Mouse (Mus musculus): ENCODE results near the gene Prm3. TPM values are rescaled to one million over a fixed set of nuclear protein-coding genes. Genes with fewer than 3 reads are reported as not detected.

Prm3 gene
- polyA plus RNA-seq, 1 experiment from 2014 or later, result not detected

- Histone ChIP-seq H3K27me3 (0 out of 2 replicates have a peak, but pooled peaks cover 4% of the 10 kb centered on the region), H3K4me1 (peaks cover 2% of the 10 kb centered on the region; the same call in 1 of the 2 replicates), H3K36me3 (no peaks in the 10 kb centered on the region), H3K4me3 (no peak overlapping the region), H3K9me3 (no peaks in the 10 kb centered on the region), H3K4me2 (replicated peaks) (no peak overlapping the region), H3K9ac (no peak overlapping the region), H3K27ac (no peak overlapping the region)
- WGBS, result 54% methylated on average over 4 of the region's 4 CpGs
- ATAC-seq (ENCODE audit: insufficient number of reproducible peaks, insufficient read depth, low FRiP score, low TSS enrichment), result no peak
These were observed 1.8 kb downstream of the Prm3 start for GRCm38 (mm10) chr16:10788866-10789265.

GRCm38 (mm10) chr16:10788271-10788670, 2.4 kb downstream of the Prm3 start, which contains the start of gene Tnp2:
Tnp2 (minus strand) TSS chr16:10788660.
- Histone ChIP-seq H3K4me3 (no peak within 1 kb of the TSS), H3K27me3 (0 out of 2 replicates have a peak, but pooled peaks cover 4% of the 10 kb centered on the region), H3K27ac (no peak within 1 kb of the TSS), H3K36me3 (no peaks in the 10 kb centered on the region), H3K4me2 (replicated peaks) (no peak within 1 kb of the TSS), H3K9me3 (no peaks in the 10 kb centered on the region), H3K9ac (no peak within 1 kb of the TSS), H3K4me1 (peaks cover 6% of the 10 kb centered on the region)
- 46% methylated on average over 16 of the region's 16 CpGs for WGBS
- ATAC-seq (ENCODE audit: insufficient number of reproducible peaks, insufficient read depth, low FRiP score, low TSS enrichment), result no peak

GRCm38 (mm10) chr16:10787548-10788058, 3.1 kb downstream of the Prm3 start:
- WGBS, result 75% methylated on average over 7 of the region's 7 CpGs
- H3K36me3 ChIP-seq, result no peaks in the 10 kb centered on the region
- H3K4me3 ChIP-seq, result no peak overlapping the region
- no peak overlapping the region for H3K9ac ChIP-seq
- peaks cover 13% of the 10 kb centered on the region for H3K4me1 ChIP-seq
- no peaks in the 10 kb centered on the region for H3K9me3 ChIP-seq
- no peak overlapping the region for H3K4me2 ChIP-seq (replicated peaks)
- no peak for ATAC-seq (ENCODE audit: insufficient number of reproducible peaks, insufficient read depth, low FRiP score, low TSS enrichment)
- no peak overlapping the region for H3K27ac ChIP-seq
- 0 out of 2 replicates have a peak, but pooled peaks cover 4% of the 10 kb centered on the region for H3K27me3 ChIP-seq

- H3K4me1 ChIP-seq, result peaks cover 19% of the 10 kb centered on the region
- ATAC-seq (ENCODE audit: insufficient number of reproducible peaks, insufficient read depth, low FRiP score, low TSS enrichment), result no peak
These were observed 3.7 kb downstream of the Prm3 start for GRCm38 (mm10) chr16:10786782-10787547.

GRCm38 (mm10) chr16:10786288-10786687, 4.4 kb downstream of the Prm3 start:
- ATAC-seq (ENCODE audit: insufficient number of reproducible peaks, insufficient read depth, low FRiP score, low TSS enrichment), result no peak
- peaks cover 25% of the 10 kb centered on the region for H3K4me1 ChIP-seq

More at GRCm38 (mm10) chr16:10786782-10787547, 3.7 kb downstream of the Prm3 start:
- no peak overlapping the region for H3K27ac ChIP-seq
- H3K27me3 ChIP-seq, result 0 out of 2 replicates have a peak, but pooled peaks cover 4% of the 10 kb centered on the region
- no peak overlapping the region for H3K4me2 ChIP-seq (replicated peaks)
- H3K9me3 ChIP-seq, result no peaks in the 10 kb centered on the region
- WGBS, result 66% methylated on average over 4 of the region's 4 CpGs
- no peak overlapping the region for H3K9ac ChIP-seq
- no peaks in the 10 kb centered on the region for H3K36me3 ChIP-seq
- H3K4me3 ChIP-seq, result no peak overlapping the region

GRCm38 (mm10) chr16:10785371-10786231, 5.1 kb downstream of the Prm3 start, which contains the start of gene Socs1:
Socs1 (minus strand) TSS chr16:10785536.
- H3K9ac ChIP-seq, result peak within 1 kb of the TSS; percentile 79
- under 1% methylated on average over 59 of the region's 59 CpGs for WGBS
- no peaks in the 10 kb centered on the region for H3K27me3 ChIP-seq
- no peaks in the 10 kb centered on the region for H3K36me3 ChIP-seq
- peak within 1 kb of the TSS; percentile 98 for H3K27ac ChIP-seq
- no peaks in the 10 kb centered on the region for H3K9me3 ChIP-seq
- peak within 1 kb of the TSS; percentile 52 for H3K4me3 ChIP-seq
- H3K4me2 ChIP-seq (replicated peaks), result peak within 1 kb of the TSS; percentile 98
- H3K4me1 ChIP-seq, result peaks cover 30% of the 10 kb centered on the region
- ATAC-seq (ENCODE audit: insufficient number of reproducible peaks, insufficient read depth, low FRiP score, low TSS enrichment), result peak; percentile 85

More at GRCm38 (mm10) chr16:10786288-10786687, 4.4 kb downstream of the Prm3 start:
- H3K27me3 ChIP-seq, result no peaks in the 10 kb centered on the region
- 3% methylated on average over 9 of the region's 9 CpGs for WGBS
- H3K4me2 ChIP-seq (replicated peaks), result peak overlapping the region; percentile 98
- peak overlapping the region; percentile 98 for H3K27ac ChIP-seq
- peak overlapping the region; percentile 52 for H3K4me3 ChIP-seq
- peak overlapping the region; percentile 79 for H3K9ac ChIP-seq
- no peaks in the 10 kb centered on the region for H3K36me3 ChIP-seq
- H3K9me3 ChIP-seq, result no peaks in the 10 kb centered on the region

GRCm38 (mm10) chr16:10784793-10785370, 5.8 kb downstream of the Prm3 start:
- H3K4me2 ChIP-seq (replicated peaks), result peak overlapping the region; percentile 98
- H3K27me3 ChIP-seq, result no peaks in the 10 kb centered on the region
- no peaks in the 10 kb centered on the region for H3K36me3 ChIP-seq
- peak overlapping the region; percentile 79 for H3K9ac ChIP-seq
- H3K4me1 ChIP-seq, result peaks cover 30% of the 10 kb centered on the region
- peak overlapping the region; percentile 98 for H3K27ac ChIP-seq
- no peaks in the 10 kb centered on the region for H3K9me3 ChIP-seq
- peak overlapping the region; percentile 52 for H3K4me3 ChIP-seq
- peak; percentile 86 for ATAC-seq (ENCODE audit: insufficient number of reproducible peaks, insufficient read depth, low FRiP score, low TSS enrichment)
- WGBS, result under 1% methylated on average over 54 of the region's 55 CpGs

GRCm38 (mm10) chr16:10783883-10784792, 6.6 kb downstream of the Prm3 start:
- H3K9me3 ChIP-seq, result no peaks in the 10 kb centered on the region
- peak overlapping the region; percentile 79 for H3K9ac ChIP-seq
- peaks cover 30% of the 10 kb centered on the region for H3K4me1 ChIP-seq
- H3K27me3 ChIP-seq, result no peaks in the 10 kb centered on the region
- peak overlapping the region; percentile 98 for H3K4me2 ChIP-seq (replicated peaks)
- 3% methylated on average over 81 of the region's 81 CpGs for WGBS
- H3K36me3 ChIP-seq, result no peaks in the 10 kb centered on the region
- peak overlapping the region; percentile 98 for H3K27ac ChIP-seq
- peak overlapping the region; percentile 52 for H3K4me3 ChIP-seq
- ATAC-seq (ENCODE audit: insufficient number of reproducible peaks, insufficient read depth, low FRiP score, low TSS enrichment), result no peak

- H3K9me3 ChIP-seq, result no peaks in the 10 kb centered on the region
- no peaks in the 10 kb centered on the region for H3K36me3 ChIP-seq
- H3K27me3 ChIP-seq, result no peaks in the 10 kb centered on the region
- WGBS, result 52% methylated on average over 8 of the region's 8 CpGs
- H3K9ac ChIP-seq, result peak overlapping the region; percentile 79; the same call in 1 of the 2 replicates
- no peak for ATAC-seq (ENCODE audit: insufficient number of reproducible peaks, insufficient read depth, low FRiP score, low TSS enrichment)
- no peak overlapping the region for H3K27ac ChIP-seq
- H3K4me1 ChIP-seq, result peaks cover 30% of the 10 kb centered on the region
- peak overlapping the region; percentile 52 for H3K4me3 ChIP-seq
- H3K4me2 ChIP-seq (replicated peaks), result peak overlapping the region; percentile 98
These were observed 7.3 kb downstream of the Prm3 start for GRCm38 (mm10) chr16:10783451-10783850.

GRCm38 (mm10) chr16:10783152-10783434, 7.6 kb downstream of the Prm3 start:
- H3K4me1 ChIP-seq, result peaks cover 30% of the 10 kb centered on the region
- 0 out of 2 replicates have a peak overlapping the region, but pooled peaks have one; percentile 28 for H3K9ac ChIP-seq
- peak overlapping the region; percentile 78; the same call in 1 of the 2 replicates for H3K27ac ChIP-seq
- no peaks in the 10 kb centered on the region for H3K9me3 ChIP-seq
- no peaks in the 10 kb centered on the region for H3K27me3 ChIP-seq
- peak overlapping the region; percentile 98 for H3K4me2 ChIP-seq (replicated peaks)
- WGBS, result 35% methylated on average over 1 of the region's 1 CpGs
- no peaks in the 10 kb centered on the region for H3K36me3 ChIP-seq
- H3K4me3 ChIP-seq, result peak overlapping the region; percentile 52
- no peak for ATAC-seq (ENCODE audit: insufficient number of reproducible peaks, insufficient read depth, low FRiP score, low TSS enrichment)

All from embryonic facial prominence, embryonic 12.5 days (tissue).